Mouse (Mus musculus): Measurements from ENCODE around the gene Glb1l.

- TF ChIP-seq CTCF (IDR thresholded peaks at IDR 0.05; ENCODE audit: extremely low read depth, insufficient read depth, insufficient read length, insufficient replicate concordance), result no peak
- TF ChIP-seq POLR2A (IDR thresholded peaks at IDR 0.05; ENCODE audit: low read depth, low read length), result no peak
Observed at GRCm38 (mm10) chr1:75159540-75160255, 50.9 kb downstream of the Glb1l start.

Data from spleen, adult 2 months (tissue).